Mouse (Mus musculus): ENCODE results near the gene Hist4h4.

GRCm38 (mm10) chr6:136828681-136829080, 24.5 kb upstream of the Hist4h4 start:
- TF ChIP-seq CTCF (IDR thresholded peaks at IDR 0.05; ENCODE audit: borderline replicate concordance, control insufficient read depth, extremely low read depth, insufficient read depth, low read length, poor library complexity) (no peak), POLR2A (IDR thresholded peaks at IDR 0.05; ENCODE audit: control insufficient read depth, extremely low read depth, insufficient read depth, low read length, poor library complexity) (no peak)

Data from thymus, adult 2 months (tissue).